Mouse (Mus musculus) myocyte (in vitro differentiated cells): ENCODE data around the gene ccdc198.

ENCODE experiments used
- MAX ChIP-seq: IDR thresholded peaks from one replicate; pipeline ENCODE4 v1.6.1; 2011; ENCODE audit warnings: low read depth, mild to moderate bottlenecking, control low read depth
- POLR2AphosphoS2 ChIP-seq: IDR thresholded peaks from one replicate; pipeline ENCODE4 v1.6.1; 2011; ENCODE audit warnings: low read depth, control low read depth; ENCODE audit not compliant: insufficient read length
- USF1 ChIP-seq: IDR thresholded peaks from one replicate; pipeline ENCODE4 v1.6.1; 2011; ENCODE audit warnings: low read depth, mild to moderate bottlenecking, control low read depth, moderate library complexity

DNA sequence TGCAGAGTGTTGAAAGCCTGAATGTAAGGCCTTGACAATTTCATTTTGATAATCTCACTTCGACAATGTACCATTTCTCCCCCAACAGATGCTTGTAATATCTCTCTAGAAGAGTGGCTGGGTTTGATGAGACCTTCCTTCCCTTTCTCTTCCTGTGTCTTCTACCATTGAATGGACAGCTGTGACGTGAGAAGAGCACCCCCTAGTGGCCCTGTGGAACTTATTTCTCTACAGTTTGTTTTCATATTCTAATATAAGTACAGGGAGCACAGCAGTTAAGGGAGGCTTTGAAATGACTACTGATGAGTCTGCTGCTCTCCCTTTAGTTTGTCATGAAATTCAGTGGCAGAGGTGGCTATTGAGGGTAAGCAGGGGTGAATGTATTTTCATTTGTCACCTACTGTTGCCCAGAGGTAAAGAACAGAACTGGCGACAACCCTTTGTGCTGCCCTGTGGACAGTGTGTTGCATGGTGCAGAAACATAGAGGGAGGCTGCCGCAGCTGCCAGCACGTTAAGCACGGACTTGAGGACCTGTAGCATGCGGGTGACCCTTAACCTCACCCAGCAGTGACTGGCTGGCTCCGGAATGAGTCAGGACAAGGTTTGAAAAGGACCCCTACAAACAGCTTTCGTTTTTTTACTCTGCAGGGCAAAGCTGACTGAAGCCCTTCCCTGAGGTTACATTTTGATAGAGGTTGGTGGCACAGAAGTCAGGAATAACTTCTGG, 10.3 kb downstream of the ccdc198 start:
- no peak for TF ChIP-seq POLR2AphosphoS2
- no peak for TF ChIP-seq USF1
- no peak for TF ChIP-seq MAX
